Mouse (Mus musculus): ENCODE data around the gene Gpx6. TPM values are rescaled to one million over a fixed set of nuclear protein-coding genes. Genes with fewer than 3 reads are reported as not detected.

The Gpx6 gene
- polyA plus RNA-seq, 1 experiment from 2014 or later, result 0.51 TPM

- H3K27ac ChIP-seq (replicated peaks; ENCODE audit: low read depth, low read length), result no peak overlapping the region
- H3K9me3 ChIP-seq (ENCODE audit: control insufficient read depth, low read length), result no peaks in the 10 kb centered on the region
- peak overlapping the region; percentile 51 for H3K4me2 ChIP-seq (ENCODE audit: low read depth, severe bottlenecking)
- DNase-seq (ENCODE audit: low spot score) (peak; percentile 56), ATAC-seq (ENCODE audit: insufficient number of reproducible peaks, low FRiP score, low TSS enrichment, low read depth) (peak; percentile 47; the same call in 1 of the 2 replicates)
- H3K36me3 ChIP-seq (ENCODE audit: control insufficient read depth, insufficient read depth, low read length), result no peaks in the 10 kb centered on the region
- H3K27me3 ChIP-seq (ENCODE audit: control insufficient read depth, insufficient read depth, low read length), result no peaks in the 10 kb centered on the region
- H3K4me3 ChIP-seq (ENCODE audit: low read depth, low read length), result peak overlapping the region; percentile 29
- H3K4me1 ChIP-seq (ENCODE audit: control insufficient read depth, insufficient read depth, low read length), result no peaks in the 10 kb centered on the region
- WGBS, result under 1% methylated on average over 9 of the region's 9 CpGs
- peak overlapping the region; percentile 24; the same call in 1 of the 2 replicates for H3K9ac ChIP-seq (ENCODE audit: low read length)
Observed at GRCm38 (mm10) chr13:21327424-21327823, 15.5 kb downstream of the Gpx6 start.

GRCm38 (mm10) chr13:21346610-21347009, 34.7 kb downstream of the Gpx6 start, which contains the start of gene Olfr1367:
TSS of gene Olfr1367 (plus strand) at chr13:21346910.
- WGBS, result 81% methylated on average over 1 of the region's 1 CpGs
- no peak within 1 kb of the TSS for H3K4me3 ChIP-seq (ENCODE audit: low read depth, low read length)

GRCm38 (mm10) chr13:21350593-21350992, 38.7 kb downstream of the Gpx6 start:
- no peaks in the 10 kb centered on the region for H3K4me1 ChIP-seq (ENCODE audit: control insufficient read depth, insufficient read depth, low read length)
- no peak overlapping the region for H3K4me3 ChIP-seq (ENCODE audit: low read depth, low read length)
- no peak overlapping the region for H3K4me2 ChIP-seq (ENCODE audit: low read depth, severe bottlenecking)
- H3K27me3 ChIP-seq (ENCODE audit: control insufficient read depth, insufficient read depth, low read length), result no peaks in the 10 kb centered on the region
- DNase-seq (ENCODE audit: low spot score), result no peak
- no peak for ATAC-seq (ENCODE audit: insufficient number of reproducible peaks, low FRiP score, low TSS enrichment, low read depth)
- no peak overlapping the region for H3K27ac ChIP-seq (replicated peaks; ENCODE audit: low read depth, low read length)
- H3K9ac ChIP-seq (ENCODE audit: low read length), result no peak overlapping the region
- H3K36me3 ChIP-seq (ENCODE audit: control insufficient read depth, insufficient read depth, low read length), result no peaks in the 10 kb centered on the region
- H3K9me3 ChIP-seq (ENCODE audit: control insufficient read depth, low read length), result no peaks in the 10 kb centered on the region

More at GRCm38 (mm10) chr13:21346610-21347009, 34.7 kb downstream of the Gpx6 start, which contains the start of gene Olfr1367:
- Histone ChIP-seq H3K36me3 (ENCODE audit: control insufficient read depth, insufficient read depth, low read length) (no peaks in the 10 kb centered on the region), H3K27me3 (ENCODE audit: control insufficient read depth, insufficient read depth, low read length) (no peaks in the 10 kb centered on the region), H3K27ac (replicated peaks; ENCODE audit: low read depth, low read length) (no peak within 1 kb of the TSS), H3K9ac (ENCODE audit: low read length) (no peak within 1 kb of the TSS), H3K4me1 (ENCODE audit: control insufficient read depth, insufficient read depth, low read length) (no peaks in the 10 kb centered on the region), H3K4me2 (ENCODE audit: low read depth, severe bottlenecking) (no peak within 1 kb of the TSS), H3K9me3 (ENCODE audit: control insufficient read depth, low read length) (no peaks in the 10 kb centered on the region)
- no peak for DNase-seq (ENCODE audit: low spot score)
- no peak for ATAC-seq (ENCODE audit: insufficient number of reproducible peaks, low FRiP score, low TSS enrichment, low read depth)

GRCm38 (mm10) chr13:21362621-21363248, 50.8 kb downstream of the Gpx6 start, which contains the start of gene Zscan12:
TSS of gene Zscan12 (plus strand) at chr13:21362820.
- Histone ChIP-seq H3K9ac (ENCODE audit: low read length) (peak within 1 kb of the TSS; percentile 94), H3K4me1 (ENCODE audit: control insufficient read depth, insufficient read depth, low read length) (peaks cover 10% of the 10 kb centered on the region), H3K4me3 (ENCODE audit: low read depth, low read length) (peak within 1 kb of the TSS; percentile 78), H3K9me3 (ENCODE audit: control insufficient read depth, low read length) (no peaks in the 10 kb centered on the region), H3K4me2 (ENCODE audit: low read depth, severe bottlenecking) (peak within 1 kb of the TSS; percentile 57), H3K27me3 (ENCODE audit: control insufficient read depth, insufficient read depth, low read length) (no peaks in the 10 kb centered on the region), H3K27ac (replicated peaks; ENCODE audit: low read depth, low read length) (peak within 1 kb of the TSS; percentile 69; the same call in 1 of the 2 replicates), H3K36me3 (ENCODE audit: control insufficient read depth, insufficient read depth, low read length) (no peaks in the 10 kb centered on the region; the same call in 1 of the 2 replicates)
- WGBS, result 1% methylated on average over 27 of the region's 29 CpGs
- ATAC-seq (ENCODE audit: insufficient number of reproducible peaks, low FRiP score, low TSS enrichment, low read depth) (peak; percentile 99), DNase-seq (ENCODE audit: low spot score) (peak; percentile 94)

GRCm38 (mm10) chr13:21363719-21364118, 51.8 kb downstream of the Gpx6 start:
- Histone ChIP-seq H3K27ac (replicated peaks; ENCODE audit: low read depth, low read length) (no peak overlapping the region), H3K9ac (ENCODE audit: low read length) (0 out of 2 replicates have a peak overlapping the region, but pooled peaks have one; percentile 27), H3K27me3 (ENCODE audit: control insufficient read depth, insufficient read depth, low read length) (no peaks in the 10 kb centered on the region), H3K4me3 (ENCODE audit: low read depth, low read length) (peak overlapping the region; percentile 78), H3K36me3 (ENCODE audit: control insufficient read depth, insufficient read depth, low read length) (peaks cover 4% of the 10 kb centered on the region; the same call in 1 of the 2 replicates), H3K9me3 (ENCODE audit: control insufficient read depth, low read length) (no peaks in the 10 kb centered on the region), H3K4me2 (ENCODE audit: low read depth, severe bottlenecking) (peak overlapping the region; percentile 57), H3K4me1 (ENCODE audit: control insufficient read depth, insufficient read depth, low read length) (peaks cover 10% of the 10 kb centered on the region)
- DNase-seq (ENCODE audit: low spot score) (peak; percentile 22), ATAC-seq (ENCODE audit: insufficient number of reproducible peaks, low FRiP score, low TSS enrichment, low read depth) (no peak)
- 66% methylated on average over 12 of the region's 12 CpGs for WGBS

GRCm38 (mm10) chr13:21366635-21367034, 54.7 kb downstream of the Gpx6 start:
- Histone ChIP-seq H3K9ac (ENCODE audit: low read length) (no peak overlapping the region), H3K36me3 (ENCODE audit: control insufficient read depth, insufficient read depth, low read length) (peaks cover 13% of the 10 kb centered on the region; the same call in 1 of the 2 replicates)

More at GRCm38 (mm10) chr13:21366635-21367034, 54.7 kb downstream of the Gpx6 start:
- H3K27ac ChIP-seq (replicated peaks; ENCODE audit: low read depth, low read length), result no peak overlapping the region
- H3K9me3 ChIP-seq (ENCODE audit: control insufficient read depth, low read length), result no peaks in the 10 kb centered on the region
- WGBS, result 71% methylated on average over 6 of the region's 6 CpGs
- H3K4me2 ChIP-seq (ENCODE audit: low read depth, severe bottlenecking), result no peak overlapping the region
- no peak for DNase-seq (ENCODE audit: low spot score)
- ATAC-seq (ENCODE audit: insufficient number of reproducible peaks, low FRiP score, low TSS enrichment, low read depth), result no peak
- H3K4me1 ChIP-seq (ENCODE audit: control insufficient read depth, insufficient read depth, low read length), result peaks cover 10% of the 10 kb centered on the region
- no peak overlapping the region for H3K4me3 ChIP-seq (ENCODE audit: low read depth, low read length)
- H3K27me3 ChIP-seq (ENCODE audit: control insufficient read depth, insufficient read depth, low read length), result no peaks in the 10 kb centered on the region

Other genes starting within 250 kb of the Gpx6 start
- gene Olfr1370, start 237.2 kb upstream of the Gpx6 start, polyA plus RNA-seq (2014; fragmentation: Nextera tagmentation; extraction: Ambion mirVana), result not detected in 2 replicates
- not detected in 2 replicates for gene Olfr1369-ps1, start 200.6 kb upstream of the Gpx6 start, polyA plus RNA-seq (2014; fragmentation: Nextera tagmentation; extraction: Ambion mirVana)
- gene Olfr263, start 182.5 kb upstream of the Gpx6 start, polyA plus RNA-seq (2014; fragmentation: Nextera tagmentation; extraction: Ambion mirVana), result not detected in 2 replicates
- gene Olfr1368, start 166.3 kb upstream of the Gpx6 start, polyA plus RNA-seq (2014; fragmentation: Nextera tagmentation; extraction: Ambion mirVana), result not detected in 2 replicates
- gene Trim27, start 132.7 kb upstream of the Gpx6 start, polyA plus RNA-seq (2014; fragmentation: Nextera tagmentation; extraction: Ambion mirVana), result 183 and 190 TPM in 2 replicates
- not detected in 2 replicates for gene Gpx5, start 19.4 kb upstream of the Gpx6 start, polyA plus RNA-seq (2014; fragmentation: Nextera tagmentation; extraction: Ambion mirVana)
- not detected in 2 replicates for gene Olfr1367, start 34.8 kb downstream of the Gpx6 start, polyA plus RNA-seq (2014; fragmentation: Nextera tagmentation; extraction: Ambion mirVana)
- gene Zscan12, start 50.7 kb downstream of the Gpx6 start, polyA plus RNA-seq (2014; fragmentation: Nextera tagmentation; extraction: Ambion mirVana), result 20.2 and 20.3 TPM in 2 replicates
- gene Zkscan3, start 90.6 kb downstream of the Gpx6 start, polyA plus RNA-seq (2014; fragmentation: Nextera tagmentation; extraction: Ambion mirVana), result 94.2 and 97.2 TPM in 2 replicates
- 5.4 and 5.7 TPM in 2 replicates for gene Pgbd1, start 128.9 kb downstream of the Gpx6 start, polyA plus RNA-seq (2014; fragmentation: Nextera tagmentation; extraction: Ambion mirVana)
- gene Zscan26, start 141.6 kb downstream of the Gpx6 start, polyA plus RNA-seq (2014; fragmentation: Nextera tagmentation; extraction: Ambion mirVana), result 22.0 and 25.6 TPM in 2 replicates
- gene Nkapl, start 156.4 kb downstream of the Gpx6 start, polyA plus RNA-seq (2014; fragmentation: Nextera tagmentation; extraction: Ambion mirVana), result 2.5 and 2.8 TPM in 2 replicates
- gene Zkscan4, start 166.8 kb downstream of the Gpx6 start, polyA plus RNA-seq (2014; fragmentation: Nextera tagmentation; extraction: Ambion mirVana), result 2.5 and 2.9 TPM in 2 replicates
- 0.67 TPM in 1 of 2 replicates, not detected in the other for gene Gm10065, start 167.3 kb downstream of the Gpx6 start, polyA plus RNA-seq (2014; fragmentation: Nextera tagmentation; extraction: Ambion mirVana)
- gene AK157302, start 183.1 kb downstream of the Gpx6 start, polyA plus RNA-seq (2014; fragmentation: Nextera tagmentation; extraction: Ambion mirVana), result 0.24 and 0.35 TPM in 2 replicates
- 2.5 and 4.0 TPM in 2 replicates for gene Gm11273, start 189.3 kb downstream of the Gpx6 start, polyA plus RNA-seq (2014; fragmentation: Nextera tagmentation; extraction: Ambion mirVana)
- gene Zkscan8, start 219.0 kb downstream of the Gpx6 start, polyA plus RNA-seq (2014; fragmentation: Nextera tagmentation; extraction: Ambion mirVana), result 9.6 and 13.1 TPM in 2 replicates
- 0.09 and 0.21 TPM in 2 replicates for gene Olfr1366, start 230.7 kb downstream of the Gpx6 start, polyA plus RNA-seq (2014; fragmentation: Nextera tagmentation; extraction: Ambion mirVana)
- 0.05 TPM in 1 of 2 replicates, not detected in the other for gene Olfr1535, start 247.8 kb downstream of the Gpx6 start, polyA plus RNA-seq (2014; fragmentation: Nextera tagmentation; extraction: Ambion mirVana)

All from limb, embryonic 11.5 days (tissue).